Mouse (Mus musculus): ENCODE data around the gene Nmnat1.

The Nmnat1 gene

DNA sequence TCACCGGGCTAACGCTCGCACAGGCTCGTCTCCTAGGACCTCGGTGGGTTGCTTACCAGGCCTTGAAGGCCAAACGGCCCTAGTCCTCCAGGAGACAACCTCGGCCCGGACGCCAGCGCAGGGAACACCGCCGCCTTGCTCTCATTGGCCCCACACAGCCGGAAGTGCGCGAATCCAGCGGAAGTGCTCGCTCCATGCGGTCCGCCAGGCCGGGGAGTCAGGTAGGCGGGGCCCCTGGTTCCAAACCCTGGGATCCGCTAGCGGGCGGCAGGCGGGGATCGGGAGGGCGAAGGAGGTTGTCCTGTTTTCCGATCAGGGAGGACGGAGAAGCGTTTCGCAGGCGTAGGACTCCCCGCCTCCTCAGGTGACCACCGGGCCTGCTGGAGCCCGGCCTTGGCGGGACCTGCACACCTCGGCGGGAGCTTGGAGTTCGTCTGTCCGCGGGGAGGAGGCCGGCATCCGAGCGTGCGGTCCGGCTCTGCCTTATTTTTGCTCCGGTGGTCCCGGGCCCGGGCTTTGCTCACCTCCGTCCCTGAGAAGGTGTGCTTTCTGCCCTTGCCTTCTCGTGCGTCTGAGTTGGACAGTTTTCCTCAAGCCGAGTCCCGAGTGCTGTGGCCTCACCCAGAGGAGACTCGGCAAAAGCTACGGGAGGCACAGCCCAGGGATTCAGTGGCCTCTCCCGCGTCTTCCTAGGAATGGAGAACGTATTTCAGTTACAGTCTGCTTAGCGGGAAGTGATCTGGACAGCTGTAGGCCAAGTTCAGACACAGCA, at the start of gene Nmnat1, which contains the start of gene Lzic:
Gene Nmnat1, minus strand, starts transcription at position 150 of the 772 bp plus-strand sequence.
Gene Lzic, plus strand, starts transcription at position 177 of the 772 bp plus-strand sequence.
- DNase-seq (ENCODE audit: low read depth, low spot score), result peak; percentile 87

GRCm38 (mm10) chr4:149529691-149530090, 44.7 kb upstream of the Nmnat1 start:
- DNase-seq (ENCODE audit: low read depth, low spot score), result no peak

DNA sequence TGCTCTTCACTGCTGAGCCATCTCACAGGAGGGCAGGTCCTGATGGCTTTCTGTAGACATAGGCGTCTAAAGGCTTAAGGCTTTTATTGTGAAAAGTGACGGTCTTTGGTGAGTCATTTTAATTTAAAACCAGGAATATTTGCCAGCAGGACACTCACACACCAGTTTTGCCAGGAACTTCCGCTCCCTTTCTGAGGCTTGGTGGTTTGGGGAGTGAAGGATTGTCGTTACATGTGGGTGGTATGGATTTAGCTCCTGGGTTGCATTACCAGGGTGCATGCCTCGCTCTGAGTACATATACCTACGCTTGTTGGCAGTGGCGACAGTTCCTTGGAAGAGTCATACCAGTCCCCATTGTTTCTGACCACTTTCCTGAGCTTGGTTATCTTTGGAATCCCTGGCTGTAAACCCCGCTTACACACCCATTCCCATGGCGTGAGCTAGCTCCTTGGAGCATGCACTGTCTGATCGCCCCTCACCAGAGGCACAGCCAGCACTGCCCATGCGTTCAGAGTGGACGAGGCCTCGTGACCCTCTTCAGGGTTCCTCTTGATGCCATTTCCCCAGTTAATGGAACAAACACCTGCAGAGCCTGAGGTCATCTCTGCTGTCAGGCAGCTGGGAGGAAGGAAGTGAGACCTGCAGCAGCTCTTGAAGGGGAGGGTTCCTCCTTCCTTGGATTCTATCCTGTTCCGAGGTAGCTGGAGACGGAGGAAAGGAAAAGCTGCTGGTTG, 42.8 kb upstream of the Nmnat1 start:
- no peak for DNase-seq (ENCODE audit: low read depth, low spot score)

GRCm38 (mm10) chr4:149526330-149526729, 41.3 kb upstream of the Nmnat1 start:
- no peak for DNase-seq (ENCODE audit: low read depth, low spot score)

DNA sequence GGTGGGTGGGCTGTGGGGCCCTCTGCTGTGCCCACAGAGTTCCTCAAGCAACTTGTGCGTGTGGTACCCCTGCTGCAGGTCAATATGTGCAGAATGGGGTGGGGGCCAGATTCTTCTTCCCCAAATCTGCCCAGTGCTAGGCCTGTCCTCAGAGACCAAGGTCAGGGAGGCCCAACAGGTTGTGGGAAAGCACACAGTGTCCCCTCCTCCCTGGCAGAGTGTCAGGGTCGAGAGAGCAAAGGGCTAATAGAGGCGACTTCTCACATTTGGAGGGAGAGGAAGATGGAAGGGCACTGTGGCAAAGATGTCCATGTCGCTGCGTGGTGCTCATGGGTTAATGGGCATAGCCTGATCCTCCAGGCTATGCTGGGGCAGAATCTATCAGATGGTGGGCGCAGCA, 40.8 kb upstream of the Nmnat1 start:
- no peak for DNase-seq (ENCODE audit: low read depth, low spot score)

- no peak for DNase-seq (ENCODE audit: low read depth, low spot score)
Measured at GRCm38 (mm10) chr4:149525170-149525569, 40.2 kb upstream of the Nmnat1 start.

GRCm38 (mm10) chr4:149523961-149524360, 39.0 kb upstream of the Nmnat1 start:
- no peak for DNase-seq (ENCODE audit: low read depth, low spot score)

DNA sequence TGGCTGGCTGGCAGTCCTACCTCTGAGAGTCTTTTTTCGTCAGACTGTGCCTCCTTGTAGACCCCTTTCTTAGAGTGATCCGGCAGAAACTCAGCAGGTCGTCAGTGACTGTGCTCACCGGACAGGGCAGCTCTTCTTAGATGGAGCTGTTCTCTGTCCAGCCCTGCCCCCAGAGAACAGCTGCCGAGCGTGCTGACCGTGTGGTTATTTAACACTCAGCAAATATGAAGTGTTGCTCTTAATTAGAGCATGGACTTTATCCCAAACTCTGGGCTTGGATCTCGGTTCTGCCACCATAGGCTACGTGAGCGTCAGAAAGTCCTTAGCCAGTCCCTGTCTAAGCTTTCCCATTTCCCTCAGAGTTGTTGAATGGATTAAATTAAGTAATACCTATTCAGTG, 36.3 kb upstream of the Nmnat1 start:
- DNase-seq (ENCODE audit: low read depth, low spot score), result no peak

DNA sequence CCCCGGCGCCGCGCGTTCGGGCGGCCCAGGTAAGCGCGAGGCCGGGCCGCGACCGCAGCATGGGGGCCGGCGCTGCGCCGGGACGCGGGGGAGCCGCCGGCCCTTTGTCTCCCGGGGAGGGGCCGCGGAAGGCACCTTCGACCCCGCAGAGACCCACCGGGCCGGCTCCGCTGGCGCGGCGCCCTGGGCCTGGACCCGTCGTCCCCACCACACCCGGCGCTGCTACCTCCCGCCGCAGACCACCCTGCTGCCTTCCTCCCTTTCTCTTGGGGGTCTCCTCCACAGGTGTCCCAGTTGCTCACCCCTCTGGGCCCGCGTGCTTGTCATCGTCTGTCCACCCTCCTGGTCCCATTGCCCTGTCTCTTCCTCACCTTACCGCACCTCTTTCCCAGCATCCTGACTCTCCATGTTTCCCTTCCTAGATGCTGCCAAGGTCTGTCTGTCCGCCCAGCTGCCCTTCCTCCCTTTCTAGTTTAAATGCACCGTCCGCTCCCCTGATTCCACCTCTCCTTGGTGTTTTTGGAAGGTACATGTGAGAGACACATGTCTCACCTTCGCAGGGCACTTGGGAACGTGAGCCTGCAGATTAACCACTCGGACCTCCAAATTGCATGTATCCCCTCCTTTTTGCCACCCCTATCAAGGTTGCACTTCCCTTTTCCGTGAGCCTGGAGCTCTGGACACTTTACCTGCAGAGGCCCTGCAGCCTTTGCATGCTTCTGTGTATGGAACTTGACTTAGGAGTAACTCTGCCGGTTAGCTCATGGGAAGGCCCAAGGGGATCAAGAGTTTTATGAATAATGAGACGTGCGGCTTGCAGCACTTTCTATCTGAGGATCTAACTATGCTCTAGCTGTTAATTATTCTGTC, 33.6 kb upstream of the Nmnat1 start:
- DNase-seq (ENCODE audit: low read depth, low spot score), result no peak

DNA sequence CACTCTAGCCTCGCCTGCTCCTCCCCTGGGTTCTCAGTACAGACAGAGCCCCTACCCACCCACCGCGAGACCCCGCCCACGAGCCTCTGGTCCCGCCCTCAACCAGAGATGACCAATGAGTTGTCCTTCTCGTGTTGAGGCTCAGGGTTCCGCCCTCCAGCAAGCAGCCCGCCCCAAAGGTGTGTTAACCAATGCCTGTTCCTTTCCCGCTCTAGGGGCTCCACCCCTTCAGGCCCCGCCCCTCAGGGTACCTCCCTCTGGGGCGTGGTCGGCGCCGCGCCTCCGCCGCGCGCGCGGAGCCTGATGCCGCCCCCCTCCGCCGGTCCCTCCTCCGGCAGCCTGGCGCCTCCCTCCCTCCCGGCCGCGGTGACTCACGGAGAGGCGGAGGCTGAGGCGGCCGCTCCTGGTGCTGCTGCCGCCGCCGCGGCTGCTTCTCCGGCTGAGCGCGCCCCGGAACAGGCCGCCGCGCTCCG, 32.9 kb upstream of the Nmnat1 start, which contains the start of gene Ctnnbip1:
Gene Ctnnbip1, plus strand, starts transcription at position 369 of the 473 bp plus-strand sequence.
- DNase-seq (ENCODE audit: low read depth, low spot score), result peak; percentile 93

- no peak for DNase-seq (ENCODE audit: low read depth, low spot score)
Measured at GRCm38 (mm10) chr4:149515706-149516105, 30.7 kb upstream of the Nmnat1 start.

DNA sequence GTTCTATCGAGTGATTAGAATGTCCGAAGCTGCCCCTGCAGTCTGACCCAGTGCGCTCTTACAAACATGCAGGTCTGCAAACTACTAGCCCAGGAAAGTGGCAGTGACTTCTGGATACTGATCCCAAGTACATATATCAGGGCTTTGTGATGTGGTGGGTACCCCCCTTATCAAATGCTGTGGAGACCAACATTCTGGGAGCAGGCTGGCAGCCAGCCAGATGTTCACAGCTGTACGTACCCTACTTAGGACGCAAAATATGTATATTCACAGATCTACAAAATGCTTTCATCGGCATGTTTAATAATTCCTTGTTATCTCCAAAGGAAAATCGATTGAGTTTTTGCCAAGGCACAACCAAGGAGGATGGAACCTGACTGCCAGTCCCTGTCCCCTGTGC, 27.1 kb upstream of the Nmnat1 start:
- no peak for DNase-seq (ENCODE audit: low read depth, low spot score)

- DNase-seq (ENCODE audit: low read depth, low spot score), result no peak
Measured at GRCm38 (mm10) chr4:149511221-149511646, 26.2 kb upstream of the Nmnat1 start.

DNA sequence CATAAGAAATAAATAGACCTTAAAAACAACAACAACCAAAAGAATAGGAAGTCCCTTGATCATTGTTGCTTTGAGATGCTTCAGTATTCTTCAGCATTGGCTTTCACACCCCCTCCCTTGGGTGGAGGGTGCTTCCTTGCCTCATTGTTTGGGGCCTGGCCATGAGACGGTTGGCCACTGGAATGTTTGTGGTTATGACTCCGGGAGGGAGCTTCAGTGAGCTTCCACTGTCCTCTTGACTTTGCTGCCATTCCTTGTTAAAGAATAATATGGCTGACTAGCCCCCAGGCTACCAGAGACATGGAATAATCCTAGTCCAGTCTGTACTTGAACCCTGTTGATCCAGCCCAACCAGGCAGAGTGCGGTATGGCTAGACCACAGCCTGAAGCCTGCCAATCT, 21.9 kb upstream of the Nmnat1 start:
- no peak for DNase-seq (ENCODE audit: low read depth, low spot score)

- no peak for DNase-seq (ENCODE audit: low read depth, low spot score)
Measured at GRCm38 (mm10) chr4:149505261-149505967, 20.4 kb upstream of the Nmnat1 start.

- no peak for DNase-seq (ENCODE audit: low read depth, low spot score)
Measured at GRCm38 (mm10) chr4:149504858-149505257, 19.9 kb upstream of the Nmnat1 start.

DNA sequence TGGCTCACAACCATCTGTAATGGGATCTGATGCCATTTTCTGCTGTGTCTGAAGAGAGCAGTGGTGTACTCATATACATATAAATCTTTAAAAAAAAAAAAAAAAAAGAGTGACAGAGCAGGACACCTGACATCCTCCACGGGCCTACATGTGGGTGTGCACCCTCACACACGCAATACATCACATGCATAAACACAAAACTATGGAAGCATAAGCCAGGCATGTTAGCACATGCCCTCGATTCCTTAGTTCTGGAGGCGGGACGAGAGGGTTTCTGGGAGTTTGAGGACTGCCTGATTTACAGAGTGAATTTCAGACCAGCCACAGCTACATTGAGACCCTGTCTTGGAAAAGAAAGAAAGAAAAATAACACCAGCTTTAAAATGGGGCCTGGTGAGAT, 19.4 kb upstream of the Nmnat1 start:
- DNase-seq (ENCODE audit: low read depth, low spot score), result no peak

DNA sequence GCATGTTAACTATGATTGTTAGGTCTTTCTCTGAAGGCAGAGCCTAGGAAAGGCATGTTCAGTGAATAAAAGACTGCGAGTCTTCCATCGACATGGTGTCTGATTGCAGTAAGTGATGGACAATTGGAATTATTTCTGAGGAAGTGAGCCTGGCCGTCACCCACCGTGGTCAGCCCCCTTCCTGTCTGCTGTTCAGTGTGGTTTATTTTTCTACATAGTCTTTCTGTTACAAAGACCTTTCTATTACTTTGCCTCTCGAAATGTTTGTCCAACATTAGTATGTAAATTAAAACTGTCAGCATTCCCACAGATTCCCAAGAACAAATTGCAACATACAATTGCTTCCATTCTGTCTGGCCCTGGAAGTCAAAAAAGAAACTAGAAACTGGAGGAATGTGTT, 14.8 kb upstream of the Nmnat1 start:
- DNase-seq (ENCODE audit: low read depth, low spot score), result no peak

- DNase-seq (ENCODE audit: low read depth, low spot score), result no peak
Measured at GRCm38 (mm10) chr4:149498901-149499300, 13.9 kb upstream of the Nmnat1 start.

GRCm38 (mm10) chr4:149496612-149497011, 11.6 kb upstream of the Nmnat1 start:
- DNase-seq (ENCODE audit: low read depth, low spot score), result no peak

DNA sequence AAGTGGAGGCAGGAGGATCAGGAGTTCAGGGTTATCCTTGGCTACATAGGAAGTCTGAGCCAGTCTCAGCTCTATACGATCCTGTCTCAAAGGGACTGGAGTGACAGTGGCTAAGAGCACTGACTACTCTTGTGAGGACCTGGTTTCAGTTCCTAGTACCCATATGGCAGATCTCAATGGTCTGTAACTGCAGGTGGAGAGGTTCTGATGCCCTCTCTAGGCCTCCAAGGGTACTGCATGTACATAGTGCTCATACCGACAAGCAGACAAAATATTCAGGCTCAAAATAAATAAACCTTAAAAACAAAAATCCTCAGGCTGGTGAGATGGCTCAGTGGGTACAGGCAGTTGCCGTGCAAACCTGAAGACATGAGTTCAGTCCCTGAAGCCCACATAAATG, 6.1 kb upstream of the Nmnat1 start:
- DNase-seq (ENCODE audit: low read depth, low spot score), result no peak
